Mouse (Mus musculus): ENCODE measurements around the gene S1pr2.
"Not testable (repeated sequence)": the region's sequence is repeated elsewhere in the genome, so short reads cannot be mapped to it uniquely, and the experiment has no call there.

The S1pr2 gene

GRCm38 (mm10) chr9:20998337-20998736, 21.8 kb upstream of the S1pr2 start:
- DNase-seq = not testable (repeated sequence)

GRCm38 (mm10) chr9:20997065-20997464, 20.5 kb upstream of the S1pr2 start:
- no peak for DNase-seq

GRCm38 (mm10) chr9:20995069-20995468, 18.5 kb upstream of the S1pr2 start:
- peak; percentile 85 for DNase-seq

GRCm38 (mm10) chr9:20993165-20993898, 16.8 kb upstream of the S1pr2 start:
- DNase-seq = no peak

GRCm38 (mm10) chr9:20991587-20991986, 15.0 kb upstream of the S1pr2 start:
- no peak for DNase-seq

- DNase-seq = peak; percentile 61
Observed at GRCm38 (mm10) chr9:20990861-20991260, 14.3 kb upstream of the S1pr2 start.

GRCm38 (mm10) chr9:20987953-20988352, 11.4 kb upstream of the S1pr2 start:
- DNase-seq = no peak

- DNase-seq = no peak
Observed at GRCm38 (mm10) chr9:20986952-20987686, 10.5 kb upstream of the S1pr2 start.

GRCm38 (mm10) chr9:20983169-20983568, 6.6 kb upstream of the S1pr2 start:
- no peak for DNase-seq

GRCm38 (mm10) chr9:20982171-20982570, 5.6 kb upstream of the S1pr2 start:
- no peak for DNase-seq

GRCm38 (mm10) chr9:20979769-20980168, 3.2 kb upstream of the S1pr2 start:
- DNase-seq = no peak

GRCm38 (mm10) chr9:20979181-20979580, 2.6 kb upstream of the S1pr2 start:
- no peak for DNase-seq

GRCm38 (mm10) chr9:20978409-20979095, 2.0 kb upstream of the S1pr2 start:
- DNase-seq = no peak

- DNase-seq = no peak
Observed at GRCm38 (mm10) chr9:20976961-20977689, 544 bp upstream of the S1pr2 start.

- no peak for DNase-seq
Observed at GRCm38 (mm10) chr9:20975431-20976215, 958 bp downstream of the S1pr2 start.

GRCm38 (mm10) chr9:20973682-20974075, 2.9 kb downstream of the S1pr2 start:
- DNase-seq = no peak

- no peak for DNase-seq
Observed at GRCm38 (mm10) chr9:20973001-20973681, 3.4 kb downstream of the S1pr2 start.

- peak; percentile 38 for DNase-seq
Observed at GRCm38 (mm10) chr9:20972141-20972992, 4.2 kb downstream of the S1pr2 start.

GRCm38 (mm10) chr9:20971751-20972140, 4.8 kb downstream of the S1pr2 start:
- DNase-seq = no peak

- no peak for DNase-seq
Observed at GRCm38 (mm10) chr9:20966747-20967146, 9.8 kb downstream of the S1pr2 start.

GRCm38 (mm10) chr9:20966008-20966407, 10.6 kb downstream of the S1pr2 start:
- no peak for DNase-seq
